Mouse (Mus musculus) C2C12 (cell line): ENCODE measurements around the gene Sp9.

Experiments used
- CEBPB ChIP-seq: IDR thresholded peaks from one replicate; pipeline ENCODE4 v1.6.1; 2011; ENCODE audit warnings: low read depth, mild to moderate bottlenecking, control low read depth, moderate library complexity
- CTCF ChIP-seq: IDR thresholded peaks from one replicate; pipeline ENCODE4 v1.5.1; 2011; ENCODE audit not compliant: control insufficient read depth, insufficient read depth, insufficient read length
- MAX ChIP-seq: IDR thresholded peaks from one replicate; pipeline ENCODE4 v1.6.1; 2011; ENCODE audit warnings: mild to moderate bottlenecking, control low read depth
- MYOG ChIP-seq: IDR thresholded peaks from one replicate; pipeline ENCODE4 v1.6.1; 2011; ENCODE audit not compliant: control insufficient read depth, insufficient read length; ENCODE audit errors: extremely low read depth

DNA sequence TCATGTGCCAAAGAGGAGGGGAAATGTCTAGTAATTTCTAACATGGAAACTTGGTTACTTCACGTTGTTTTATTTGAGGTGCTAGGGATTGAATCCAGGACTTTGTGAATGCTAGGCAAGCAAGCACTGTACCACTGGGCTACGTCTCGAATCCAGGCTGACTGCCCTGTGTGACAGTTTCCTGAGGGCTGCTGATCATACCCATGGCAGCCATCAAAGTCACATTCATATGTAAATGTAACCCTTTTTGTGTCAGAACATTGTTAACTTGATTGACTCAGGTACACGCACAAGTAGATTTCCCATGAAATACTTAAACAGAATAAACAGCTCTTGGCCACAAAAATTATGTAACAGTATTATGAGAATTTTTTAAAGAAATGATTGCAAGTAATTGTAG lies 23.0 kb upstream of the Sp9 start:
- TF ChIP-seq MAX (no peak), CTCF (no peak), MYOG (no peak), CEBPB (no peak)
